Mouse (Mus musculus): ENCODE measurements at regions not wholly inside any gene's neighbourhood (a gene's known extent, or its start where the extent isn't known, plus 50 kb on each side); places are given as distances from the start of the nearest gene placed in this dataset.

GRCm38 (mm10) chr3:16471360-16471759, 465.1 kb upstream of the Gm5150 start:
- TF ChIP-seq EP300 (IDR thresholded peaks at IDR 0.05; ENCODE audit: low read depth) = no peak
- TF ChIP-seq CTCF (IDR thresholded peaks at IDR 0.05; ENCODE audit: low read depth) = no peak
